Comparison of ENCODE assay signal across 17 mouse cellular contexts in genomic region chr9:94292147-94292546, GRCm38 (mm10).
"Had no signal": no experiment of that assay in that cellular context is flagged by ENCODE, and none has a peak within 500 bp of the region (broad histone marks: within the 10 kb centered on the region; RNA-seq: fewer than 3 reads in every experiment).

No protein-coding gene starts in this region.

- ATAC-seq: hindbrain, embryonic 16.5 days; inflammation-experienced regulatory T-cells, adult 6 months; intestine, embryonic 15.5 days; intestine, postnatal 0 days had no signal

- DNase-seq: gastrocnemius, adult 2 months; gastrocnemius, postnatal 10 days; gastrocnemius, postnatal 25 days; heart, adult 18-20 months; heart, postnatal 10 days; heart, postnatal 4 days; kidney, adult 18-20 months; kidney, adult 8-10 months; kidney, postnatal 10 days; kidney, postnatal 25 days; kidney, postnatal 4 days; liver; liver, embryonic 13.5 days had no signal
